Mouse (Mus musculus): ENCODE measurements around the gene Rxfp3.

The Rxfp3 gene

GRCm38 (mm10) chr15:11037711-11038110, at the start of gene Rxfp3:
Gene Rxfp3, minus strand, starts transcription at chr15:11037991.
- no peak for DNase-seq (ENCODE audit: low spot score)

GRCm38 (mm10) chr15:11084993-11085365, 47.2 kb upstream of the Rxfp3 start:
- DNase-seq (ENCODE audit: low spot score), result no peak

- no peak for DNase-seq (ENCODE audit: low spot score)
Observed at GRCm38 (mm10) chr15:11084241-11084992, 46.6 kb upstream of the Rxfp3 start.

GRCm38 (mm10) chr15:11083678-11084077, 45.9 kb upstream of the Rxfp3 start:
- no peak for DNase-seq (ENCODE audit: low spot score)

DNA sequence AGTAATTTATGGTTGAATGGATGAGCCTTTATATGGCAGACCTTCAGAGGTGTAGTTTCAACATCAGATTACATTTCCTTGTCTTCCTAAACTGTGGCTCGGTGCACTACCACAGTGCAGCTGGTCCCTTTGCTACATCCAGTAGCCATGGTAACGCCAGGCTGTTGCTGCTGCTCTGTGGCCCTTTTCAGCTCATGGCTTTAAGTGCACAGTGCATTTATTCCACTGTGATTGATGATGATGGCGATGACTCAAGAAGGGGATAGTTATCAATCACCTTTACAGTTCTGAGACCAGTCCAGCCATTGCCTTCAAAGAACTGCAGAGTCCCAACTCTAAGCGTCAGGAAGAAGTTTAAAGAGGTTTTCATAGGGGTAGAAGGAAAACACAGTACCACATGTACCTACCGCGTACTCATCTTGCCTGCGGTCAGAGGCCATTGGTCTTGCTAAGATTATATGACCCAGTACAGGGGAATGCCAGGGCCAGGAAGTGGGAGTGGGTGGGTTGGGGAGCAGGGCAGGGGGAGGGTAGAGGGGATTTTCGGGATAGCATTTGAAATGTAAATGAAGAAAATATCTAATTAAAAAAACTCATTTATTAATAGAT, 45.3 kb upstream of the Rxfp3 start:
- peak; percentile 23 for DNase-seq (ENCODE audit: low spot score)

DNA sequence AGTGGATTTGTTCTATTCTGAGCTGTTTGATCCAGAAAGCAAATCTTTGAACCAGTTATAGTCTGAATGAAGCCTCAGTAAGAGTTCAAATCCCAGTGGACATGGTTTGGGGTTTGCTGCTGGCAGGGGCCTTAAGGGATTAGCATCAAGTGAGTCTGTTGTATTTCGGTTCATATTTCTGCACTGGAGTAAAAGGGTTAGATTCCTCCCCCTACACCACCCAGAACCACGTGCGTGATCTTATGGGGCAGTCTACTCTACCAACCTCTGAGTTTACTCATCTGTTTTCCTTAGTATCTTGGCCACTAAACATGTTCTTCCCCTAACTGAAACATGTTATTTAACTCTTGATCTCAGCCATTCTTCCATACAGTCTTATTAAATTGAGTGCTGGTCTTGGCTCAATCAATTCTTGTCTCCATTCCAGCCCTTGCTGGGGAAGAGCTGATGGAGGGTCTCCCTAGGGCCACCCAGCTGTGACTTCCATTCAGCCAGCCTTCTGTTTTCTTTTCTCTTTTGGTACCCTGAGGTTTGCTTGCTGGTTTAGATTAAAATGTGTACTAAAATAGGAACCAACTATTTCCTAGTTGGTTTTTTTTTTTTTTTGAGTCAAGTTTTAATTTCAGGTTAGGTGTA, 38.1 kb upstream of the Rxfp3 start:
- no peak for DNase-seq (ENCODE audit: low spot score)

DNA sequence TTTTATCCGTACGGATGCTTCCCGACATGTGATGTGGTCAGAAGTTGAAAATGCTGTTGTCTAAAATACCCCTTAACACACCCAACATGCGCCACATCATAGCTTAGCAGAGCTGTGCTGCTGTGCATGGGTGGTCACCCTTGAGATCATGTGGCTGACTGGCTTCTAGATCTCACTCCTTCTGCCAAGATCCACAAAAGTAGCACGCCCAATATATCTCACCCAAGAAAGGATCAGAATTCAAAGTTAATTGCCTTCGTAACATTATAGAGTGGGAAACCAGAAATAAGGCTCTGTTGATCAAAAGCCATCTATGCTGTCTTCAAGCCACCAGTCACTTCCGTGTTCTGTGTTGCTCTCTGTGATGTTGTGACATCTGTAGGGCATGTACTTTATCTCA, 30.1 kb upstream of the Rxfp3 start:
- no peak for DNase-seq (ENCODE audit: low spot score)

DNA sequence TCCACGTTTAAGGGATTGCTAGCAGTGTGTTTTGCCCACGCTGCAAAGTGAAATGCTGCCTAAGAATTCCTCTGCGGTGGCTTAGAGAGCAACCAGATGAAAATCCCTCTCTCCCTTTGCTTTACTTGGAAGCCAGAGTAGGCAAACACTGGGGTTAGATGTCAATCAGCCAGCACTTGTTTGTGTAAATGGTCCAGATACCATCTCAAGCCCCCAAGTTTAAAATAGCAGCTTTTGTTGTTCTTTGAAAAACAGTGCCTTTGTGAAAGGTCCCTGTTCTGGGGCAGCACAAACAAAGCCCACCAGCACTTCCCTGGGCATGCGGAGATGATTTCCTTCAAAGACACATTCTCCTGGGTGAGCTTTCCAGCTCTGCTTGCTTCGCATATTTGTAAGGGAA, 28.5 kb upstream of the Rxfp3 start:
- no peak for DNase-seq (ENCODE audit: low spot score)

DNA sequence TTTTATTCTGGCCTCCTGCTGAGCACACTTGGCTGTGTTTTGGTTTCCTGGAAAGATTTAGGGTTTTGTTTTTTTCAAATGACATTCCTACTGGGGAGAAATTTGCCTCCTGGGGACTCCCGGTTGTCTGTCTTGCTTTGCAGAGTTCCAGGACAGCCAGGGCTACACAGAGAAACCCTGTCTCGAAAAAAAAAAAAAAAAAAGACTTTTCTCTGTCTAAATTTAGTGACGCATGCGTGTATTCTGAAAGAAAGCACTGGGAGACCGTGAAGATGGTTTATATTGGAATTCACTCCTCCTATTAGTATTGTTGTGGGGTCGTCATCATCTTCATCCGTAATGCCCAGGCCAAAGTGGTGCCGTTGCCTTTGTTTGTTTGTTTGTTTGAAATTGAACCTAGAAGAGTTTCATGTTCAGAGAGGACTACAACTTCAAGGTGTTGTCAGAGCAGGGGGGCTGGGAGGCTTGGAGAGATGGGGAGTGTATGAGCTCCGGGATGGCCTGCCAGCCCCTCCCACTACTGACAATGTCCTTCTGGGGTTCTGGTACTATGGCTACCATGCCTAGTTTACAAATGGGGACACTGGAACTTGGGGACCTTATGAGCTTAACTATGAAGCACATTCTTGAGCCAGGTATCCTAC, 27.9 kb upstream of the Rxfp3 start:
- DNase-seq (ENCODE audit: low spot score), result no peak

DNA sequence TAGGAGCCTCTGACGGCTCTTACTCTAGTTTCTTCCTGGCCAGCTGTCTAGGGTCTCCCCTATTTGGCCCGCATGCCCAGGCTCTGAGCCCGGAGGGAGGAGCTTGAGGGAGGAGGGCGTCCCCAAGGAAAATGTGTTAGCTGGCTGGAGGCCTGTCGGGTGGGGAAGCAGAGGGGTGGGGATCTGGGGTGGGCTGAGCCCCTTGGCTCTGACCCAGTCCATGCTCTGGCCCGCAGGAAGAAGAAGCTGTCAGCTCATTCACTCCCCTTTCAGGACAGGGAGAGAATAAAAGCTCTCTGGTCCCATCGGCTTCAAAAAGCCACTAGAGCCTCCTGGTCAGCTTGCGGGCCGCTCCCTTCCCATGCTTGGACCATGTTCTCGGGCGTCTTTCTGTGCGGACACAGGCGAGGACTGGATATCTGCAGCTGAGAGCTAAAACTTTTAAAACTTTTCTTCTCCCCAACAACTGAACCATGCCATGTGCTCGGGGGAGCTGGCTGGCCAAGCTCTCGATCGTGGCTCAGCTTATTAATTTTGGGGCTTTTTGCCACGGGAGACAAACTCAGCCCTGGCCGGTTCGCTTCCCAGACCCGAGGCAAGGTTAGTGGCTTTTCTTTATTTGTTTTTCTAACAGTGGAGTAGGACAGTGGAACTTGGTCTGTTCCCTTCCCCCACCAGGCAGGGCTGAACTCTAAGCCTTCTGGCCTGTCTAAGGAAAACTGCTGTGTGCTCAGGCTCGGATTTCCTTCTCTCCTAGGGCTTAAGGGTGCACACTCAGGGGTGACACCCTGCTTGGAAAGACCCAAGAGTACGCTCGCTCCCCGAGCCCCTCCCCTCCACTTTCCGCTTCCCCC, 27.0 kb upstream of the Rxfp3 start, which contains the start of gene Adamts12:
Gene Adamts12 (plus strand): TSS at position 233 of the 854 bp plus-strand sequence.
- DNase-seq (ENCODE audit: low spot score), result peak; percentile 53

DNA sequence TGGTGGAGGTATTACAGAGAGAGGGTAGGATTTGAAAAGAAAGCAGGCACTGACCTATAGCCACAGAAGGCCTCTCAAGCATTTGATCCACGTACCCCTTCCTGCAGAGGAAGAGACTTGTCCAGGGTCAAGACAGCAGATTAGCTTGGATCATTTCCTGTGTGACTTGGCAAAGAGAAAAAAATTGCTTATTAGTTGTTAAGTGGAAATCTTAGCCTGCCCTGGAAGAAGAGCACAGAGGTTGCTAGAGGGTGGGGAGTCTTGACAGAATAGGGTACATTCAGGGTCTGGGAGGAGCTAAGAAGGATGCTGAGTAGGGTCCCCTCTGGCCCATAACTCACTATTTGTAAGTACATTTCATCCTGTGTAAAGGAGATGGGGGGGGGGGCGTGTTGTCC, 26.4 kb upstream of the Rxfp3 start:
- no peak for DNase-seq (ENCODE audit: low spot score)

- no peak for DNase-seq (ENCODE audit: low spot score)
Observed at GRCm38 (mm10) chr15:11062903-11063302, 25.1 kb upstream of the Rxfp3 start.

DNA sequence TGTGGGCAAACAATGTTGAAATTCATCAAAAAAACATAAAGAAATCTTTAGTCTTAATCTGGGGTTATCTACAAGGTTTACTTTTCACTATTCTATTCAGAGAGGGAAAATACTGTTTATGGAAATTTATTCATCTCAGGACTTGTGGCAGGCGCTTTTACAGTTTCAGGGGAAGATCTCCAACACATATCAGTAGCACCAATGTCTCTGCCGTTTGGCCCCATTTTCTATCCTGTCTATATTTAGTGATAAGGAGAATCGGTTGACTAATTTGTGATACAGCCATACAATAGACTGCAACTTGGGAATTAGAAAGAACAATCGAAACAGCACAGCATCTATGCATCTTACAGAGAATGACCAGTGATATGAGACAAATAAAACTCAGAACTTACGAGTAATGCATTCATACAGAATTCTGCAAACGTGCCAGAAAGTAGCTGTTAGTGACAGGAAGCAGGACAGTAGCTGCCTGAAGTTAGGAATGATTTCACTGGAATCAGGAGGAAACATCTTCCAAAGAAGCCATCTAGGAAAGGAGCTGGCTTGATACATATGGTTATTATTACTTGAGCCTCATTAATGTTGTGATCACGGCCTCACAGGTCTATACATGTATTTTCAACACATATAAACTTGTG, 16.8 kb upstream of the Rxfp3 start:
- no peak for DNase-seq (ENCODE audit: low spot score)

- DNase-seq (ENCODE audit: low spot score), result no peak
Observed at GRCm38 (mm10) chr15:11053678-11054439, 16.1 kb upstream of the Rxfp3 start.

DNA sequence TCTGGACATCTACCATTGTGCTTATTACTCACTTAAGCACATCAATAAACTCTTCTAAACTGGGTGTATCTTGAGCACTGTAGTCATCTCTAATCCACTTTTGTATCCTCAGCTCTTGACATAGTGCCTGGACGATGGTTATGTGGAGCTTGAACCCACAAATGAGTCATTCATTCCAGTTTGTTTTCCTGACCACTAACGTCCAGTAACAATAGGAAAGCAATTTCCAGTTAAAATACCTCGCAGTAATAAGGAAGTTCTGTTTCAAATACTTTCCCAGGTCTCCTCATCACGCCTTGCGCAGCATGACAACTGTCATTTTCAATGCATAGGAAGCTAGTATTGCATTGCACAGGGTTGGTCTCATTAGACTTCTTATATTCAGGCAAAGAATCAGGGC, 5.0 kb upstream of the Rxfp3 start:
- no peak for DNase-seq (ENCODE audit: low spot score)

GRCm38 (mm10) chr15:11041229-11041628, 3.4 kb upstream of the Rxfp3 start:
- DNase-seq (ENCODE audit: low spot score), result no peak

- DNase-seq (ENCODE audit: low spot score), result no peak
Observed at GRCm38 (mm10) chr15:11040067-11040466, 2.3 kb upstream of the Rxfp3 start.

- DNase-seq (ENCODE audit: low spot score), result peak; percentile 88
Observed at GRCm38 (mm10) chr15:11038476-11038875, 685 bp upstream of the Rxfp3 start.

DNA sequence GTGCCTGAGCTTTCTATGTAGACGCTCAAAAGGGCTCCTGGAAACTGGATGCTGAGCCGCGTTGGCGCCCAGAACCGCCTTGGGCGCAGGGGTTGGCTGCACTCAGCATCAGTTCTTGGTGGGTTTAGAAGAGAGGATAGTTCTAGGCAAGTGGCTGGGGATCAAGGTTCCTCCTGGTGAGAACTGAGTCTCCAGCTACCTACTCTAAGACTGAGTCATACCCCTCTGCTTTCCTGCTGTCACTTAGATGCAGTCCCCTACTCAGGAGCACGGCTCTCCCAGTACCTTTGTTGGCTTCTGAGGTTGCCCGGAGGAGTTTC, 455 bp downstream of the Rxfp3 start:
- DNase-seq (ENCODE audit: low spot score), result peak; percentile 35

- DNase-seq (ENCODE audit: low spot score), result peak; percentile 35
Observed at GRCm38 (mm10) chr15:11036535-11037375, 1.0 kb downstream of the Rxfp3 start.
